Mouse (Mus musculus): ENCODE measurements around the gene Spon1.

DNA sequence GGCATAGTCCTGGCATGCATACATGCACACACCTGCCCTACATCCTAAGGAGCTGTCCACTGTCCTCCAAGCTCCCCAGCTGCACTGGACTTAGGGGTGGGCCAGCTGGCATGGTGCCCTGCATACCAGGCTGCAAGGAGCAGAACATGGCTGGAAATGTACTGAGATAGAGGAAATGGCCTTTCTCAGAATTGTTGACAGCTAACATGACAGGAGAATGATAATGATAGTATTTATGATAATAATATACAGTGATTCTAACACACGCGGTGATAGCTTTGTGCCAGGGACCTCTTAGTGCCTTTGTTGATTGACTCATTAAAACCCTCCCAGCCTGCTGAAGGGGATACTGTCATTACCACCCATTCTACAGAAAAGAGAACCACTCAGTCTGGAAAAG, 54.4 kb downstream of the Spon1 start:
- TF ChIP-seq CTCF (IDR thresholded peaks at IDR 0.05; ENCODE audit: low read depth, low read length) (no peak), POLR2A (IDR thresholded peaks at IDR 0.05; ENCODE audit: insufficient read depth, low read length) (no peak)

Measured in ES-Bruce4 (cell line).